Comparison of ENCODE assay signal across 22 mouse cellular contexts in the genomic region with DNA sequence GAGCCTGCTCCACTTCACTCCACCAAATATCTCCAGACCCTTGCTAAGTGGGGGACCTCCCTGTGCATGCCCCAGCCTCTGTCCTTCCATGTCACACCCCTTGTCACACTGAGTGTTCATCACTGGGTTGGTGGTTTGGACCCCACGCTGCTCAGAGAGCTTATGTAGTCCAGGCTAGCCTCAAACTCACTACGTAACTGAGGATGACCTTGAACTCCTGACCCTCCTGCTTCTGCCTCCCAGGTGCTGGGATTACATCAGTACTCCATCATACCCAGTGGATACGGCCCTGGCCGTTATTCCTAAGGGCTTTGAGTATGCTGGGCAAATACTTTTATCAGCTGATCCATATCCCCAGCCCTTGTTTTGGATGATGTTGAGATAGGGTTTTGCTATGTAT. TPM values are rescaled to one million over a fixed set of nuclear protein-coding genes. Genes with fewer than 3 reads are reported as not detected.
DNase-seq lines count a peak whose midpoint lies in the region; ATAC-seq and TF ChIP-seq lines count a peak whose summit lies in the region.
"Had no signal": no experiment of that assay in that cellular context is flagged by ENCODE, and none has a peak within 500 bp of the region (broad histone marks: within the 10 kb centered on the region; RNA-seq: fewer than 3 reads in every experiment).

No protein-coding gene starts in this region.

- no peak for TF ChIP-seq CTCF in gastrocnemius, adult 2 months (IDR thresholded peaks at IDR 0.05)
- no peak for TF ChIP-seq CTCF in heart, postnatal 0 days (IDR thresholded peaks at IDR 0.05; ENCODE audit: low read depth)
- TF ChIP-seq CTCF in E14TG2a.4 (conservative IDR thresholded peaks at IDR 0.05; ENCODE audit: low read length), result no peak

- H3K9me3 ChIP-seq in heart, postnatal 0 days (replicated peaks; ENCODE audit: control insufficient read depth, low read length), result no peaks in the 10 kb centered on the region
- no peaks in the 10 kb centered on the region for H3K9me3 ChIP-seq in E14TG2a.4 (ENCODE audit: low read length)
- no peaks in the 10 kb centered on the region for H3K9me3 ChIP-seq in embryonic facial prominence, embryonic 12.5 days
- H3K9me3 ChIP-seq: hindbrain, embryonic 15.5 days; neural tube, embryonic 12.5 days had no signal

- H3K9ac ChIP-seq in heart, postnatal 0 days (replicated peaks; ENCODE audit: low read depth, low read length), result no peak overlapping the region
- no peak overlapping the region for H3K9ac ChIP-seq in embryonic facial prominence, embryonic 12.5 days
- H3K9ac ChIP-seq: hindbrain, embryonic 15.5 days; neural tube, embryonic 12.5 days had no signal

- TF ChIP-seq EP300 in heart, postnatal 0 days (IDR thresholded peaks at IDR 0.05; ENCODE audit: low read depth), result no peak

- DNase-seq in gastrocnemius, adult 2 months, result no peak
- no peak for DNase-seq in gastrocnemius, postnatal 14 days
- no peak for DNase-seq in heart, postnatal 0 days (ENCODE audit: low spot score)
- DNase-seq in heart, adult 11 months, result no peak
- DNase-seq in adrenal gland, postnatal 36 days, result no peak
- no peak for DNase-seq in ovary, postnatal 10 days (ENCODE audit: low spot score)
- DNase-seq: adrenal gland, adult 8-10 months; cerebellum, adult 8-10 months; gastrocnemius, postnatal 36 days; kidney, adult 11 months; lung, postnatal 14 days; right cerebral cortex, postnatal 4 days had no signal

- 68% methylated on average over 4 of the region's 4 CpGs for whole genome bisulfite sequencing in heart, postnatal 0 days
- WGBS in embryonic facial prominence, embryonic 12.5 days, result 85% methylated on average over 4 of the region's 4 CpGs

- H3K4me2 ChIP-seq in heart, postnatal 0 days (ENCODE audit: low read depth, low read length), result no peak overlapping the region
- no peak overlapping the region for H3K4me2 ChIP-seq in embryonic facial prominence, embryonic 12.5 days (replicated peaks)
- H3K4me2 ChIP-seq: hindbrain, embryonic 15.5 days; neural tube, embryonic 12.5 days had no signal

- intact Hi-C loops in gastrocnemius, adult 2 months (cut with DNase I), result no loop called here
- intact Hi-C loops in gastrocnemius, postnatal 14 days (cut with DNase I; ENCODE audit: low total_unique reads), result no loop called here

- no peak for ATAC-seq in heart, postnatal 0 days (ENCODE audit: insufficient read depth, low read depth)
- ATAC-seq in embryonic facial prominence, embryonic 12.5 days (ENCODE audit: insufficient number of reproducible peaks, insufficient read depth, low FRiP score, low TSS enrichment), result no peak

- H3K27me3 ChIP-seq in heart, postnatal 0 days (ENCODE audit: control insufficient read depth, insufficient read depth, low read length), result no peaks in the 10 kb centered on the region
- H3K27me3 ChIP-seq in E14TG2a.4 (ENCODE audit: insufficient read depth, low read length), result no peaks in the 10 kb centered on the region
- H3K27me3 ChIP-seq in embryonic facial prominence, embryonic 12.5 days, result no peaks in the 10 kb centered on the region
- H3K27me3 ChIP-seq: hindbrain, embryonic 15.5 days; neural tube, embryonic 12.5 days had no signal

- H3K27ac ChIP-seq in gastrocnemius, adult 2 months, result peak overlapping the region; percentile 87
- H3K27ac ChIP-seq in heart, postnatal 0 days (ENCODE audit: low read depth), result peak overlapping the region; percentile 95
- H3K27ac ChIP-seq in embryonic facial prominence, embryonic 12.5 days, result peak overlapping the region; percentile 37; the same call in 1 of the 2 replicates
- H3K27ac ChIP-seq: hindbrain, embryonic 15.5 days; layer of hippocampus, adult 2 months; neural tube, embryonic 12.5 days had no signal

- H3K36me3 ChIP-seq in heart, postnatal 0 days (replicated peaks; ENCODE audit: control insufficient read depth, insufficient read depth, low read length), result no peaks in the 10 kb centered on the region; the same call in 1 of the 2 replicates
- peaks cover 55% of the 10 kb centered on the region for H3K36me3 ChIP-seq in E14TG2a.4 (ENCODE audit: insufficient read depth, low read length)
- no peaks in the 10 kb centered on the region for H3K36me3 ChIP-seq in embryonic facial prominence, embryonic 12.5 days
- H3K36me3 ChIP-seq: hindbrain, embryonic 15.5 days; neural tube, embryonic 12.5 days had no signal

- H3K4me3 ChIP-seq in gastrocnemius, adult 2 months, result no peak overlapping the region
- H3K4me3 ChIP-seq in heart, postnatal 0 days (ENCODE audit: low read depth, low read length), result no peak overlapping the region
- H3K4me3 ChIP-seq in E14TG2a.4 (replicated peaks; ENCODE audit: low read length), result 0 out of 2 replicates have a peak overlapping the region, but pooled peaks have one; percentile 13
- H3K4me3 ChIP-seq in embryonic facial prominence, embryonic 12.5 days, result no peak overlapping the region
- H3K4me3 ChIP-seq: hindbrain, embryonic 15.5 days; layer of hippocampus, adult 2 months; neural tube, embryonic 12.5 days had no signal

- H3K4me1 ChIP-seq in heart, postnatal 0 days (ENCODE audit: control insufficient read depth, insufficient read depth), result peaks cover 57% of the 10 kb centered on the region
- peaks cover 91% of the 10 kb centered on the region for H3K4me1 ChIP-seq in E14TG2a.4 (replicated peaks; ENCODE audit: low read depth, low read length)
- H3K4me1 ChIP-seq in embryonic facial prominence, embryonic 12.5 days, result peaks cover 50% of the 10 kb centered on the region

RNA-seq across cellular contexts. Expression of a gene that starts 24.6 kb away (rescaled TPM):
- 10 to 100 TPM; 55.2 to 77.5 TPM for total RNA-seq in gastrocnemius, adult 2 months (2021)
- total RNA-seq in gastrocnemius, postnatal 14 days (2021), result 100 to 1,000 TPM; 193 to 224 TPM
- 473 and 516 TPM in 2 replicates for total RNA-seq in heart, postnatal 0 days (2014; rRNA removed; ENCODE audit: low replicate concordance)
- polyA plus RNA-seq in heart, postnatal 0 days (2015; fragmentation: Nextera tagmentation; extraction: Ambion mirVana), result 41.2 and 42.4 TPM in 2 replicates
- 19.0 and 19.7 TPM in 2 replicates for polyA plus RNA-seq in embryonic facial prominence, embryonic 12.5 days (2016; fragmentation: Nextera tagmentation; extraction: Ambion mirVana)
- 100 to 1,000 TPM; 141 to 263 TPM for total RNA-seq in adrenal gland, postnatal 36 days (2021)
- total RNA-seq: megakaryocyte-erythroid progenitor cell, adult 5-6 weeks had no signal

RNA-seq across cellular contexts. Expression of a gene that starts 40.1 kb away (rescaled TPM):
- total RNA-seq in gastrocnemius, adult 2 months (2021), result not detected
- not detected for total RNA-seq in gastrocnemius, postnatal 14 days (2021)
- total RNA-seq in heart, postnatal 0 days (2014; rRNA removed; ENCODE audit: low replicate concordance), result not detected in 2 replicates
- not detected in 2 replicates for polyA plus RNA-seq in heart, postnatal 0 days (2015; fragmentation: Nextera tagmentation; extraction: Ambion mirVana)
- not detected in 2 replicates for polyA plus RNA-seq in embryonic facial prominence, embryonic 12.5 days (2016; fragmentation: Nextera tagmentation; extraction: Ambion mirVana)
- not detected for total RNA-seq in adrenal gland, postnatal 36 days (2021)
- total RNA-seq: adrenal gland, adult 8-10 months; gastrocnemius, postnatal 36 days; layer of hippocampus, adult 2 months; left cerebral cortex, adult 18-20 months; liver, adult 2 months; megakaryocyte-erythroid progenitor cell, adult 5-6 weeks; midbrain, postnatal 0 days had no signal
- polyA plus RNA-seq: hindbrain, embryonic 15.5 days; liver, adult 2 months; midbrain, postnatal 0 days; neural tube, embryonic 12.5 days; thymus, postnatal 0 days had no signal

Comparison
In these comparisons a context has a peak if more than half of its experiments do, and no peak if none do; other contexts are left out.
1. H3K27ac ChIP-seq: peak in every context shown above with its lines; median percentile 95 in heart, postnatal 0 days; 87 in gastrocnemius, adult 2 months; 37 in embryonic facial prominence, embryonic 12.5 days.